In the genomic region with DNA sequence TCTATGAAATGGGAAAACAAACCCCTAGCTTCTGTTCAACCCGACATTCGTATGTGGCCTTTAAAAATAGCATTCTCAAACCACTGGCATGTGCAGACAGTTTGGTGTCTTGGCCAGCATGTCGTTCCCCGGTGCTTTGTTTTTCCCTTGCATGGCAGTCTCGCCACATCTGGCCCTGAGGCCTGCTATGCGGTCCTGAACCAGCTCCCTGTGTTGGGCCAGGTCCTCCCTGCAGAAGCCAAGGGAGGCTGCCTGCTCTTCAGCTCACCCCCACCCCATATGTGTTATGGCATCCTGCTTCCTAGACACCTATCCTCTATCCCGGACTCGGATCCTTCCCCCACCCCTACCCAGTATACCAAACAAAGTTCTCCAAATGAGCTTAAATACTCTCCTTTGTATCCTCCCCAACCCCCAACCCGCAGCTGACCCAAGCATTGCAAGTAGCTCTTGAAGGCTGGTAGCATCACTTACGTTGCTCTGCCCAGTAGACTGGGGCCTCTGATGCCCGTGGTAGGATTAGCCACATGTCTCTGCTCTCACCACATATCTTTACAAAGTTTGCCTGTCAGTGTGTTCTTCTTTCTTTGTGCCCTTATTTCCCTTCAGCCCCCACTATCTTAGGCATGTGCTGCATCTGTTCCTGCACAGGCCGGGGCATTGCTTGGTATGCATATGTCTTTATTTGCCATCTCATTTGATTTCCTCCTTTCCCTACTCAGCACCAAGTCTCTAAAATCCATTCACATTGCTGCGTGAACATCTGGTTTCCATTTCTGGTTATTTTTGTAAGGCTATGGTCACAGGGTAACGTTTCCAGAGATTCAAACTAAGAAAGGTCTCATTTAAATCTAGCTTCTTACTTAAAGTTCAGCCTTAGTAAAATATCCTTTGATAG, we compare ENCODE assay signal across 17 mouse cellular contexts. TPM values are rescaled to one million over a fixed set of nuclear protein-coding genes. Genes with fewer than 3 reads are reported as not detected.
DNase-seq lines count a peak whose midpoint lies in the region; ATAC-seq and TF ChIP-seq lines count a peak whose summit lies in the region.
"Had no signal": no experiment of that assay in that cellular context is flagged by ENCODE, and none has a peak within 500 bp of the region (broad histone marks: within the 10 kb centered on the region; RNA-seq: fewer than 3 reads in every experiment).

No protein-coding gene starts in this region.

- DNase-seq in forebrain, postnatal 0 days = no peak
- peak; percentile 35 for DNase-seq in neural tube, embryonic 11.5 days (ENCODE audit: low spot score)
- DNase-seq in limb, embryonic 10.5 days (ENCODE audit: low spot score) = peak; percentile 33
- DNase-seq in stomach, postnatal 0 days (ENCODE audit: low spot score) = no peak
- DNase-seq in heart, postnatal 4 days = no peak
- no peak for DNase-seq in frontal cortex, postnatal 25 days (ENCODE audit: low spot score in 2 of 2)
- DNase-seq: adrenal gland, postnatal 14 days; cerebellum, adult 9-11 months; gastrocnemius, postnatal 14 days; heart, postnatal 36 days; kidney, adult 2 months; liver, postnatal 0 days; lung, postnatal 4 days had no signal

- WGBS in forebrain, postnatal 0 days = 78% methylated on average over 14 of the region's 14 CpGs
- WGBS in forebrain, embryonic 13.5 days = 83% methylated on average over 14 of the region's 14 CpGs
- 67% methylated on average over 14 of the region's 14 CpGs for WGBS in neural tube, embryonic 11.5 days
- 85% methylated on average over 14 of the region's 14 CpGs for WGBS in neural tube, embryonic 15.5 days
- WGBS in limb, embryonic 10.5 days = 68% methylated on average over 14 of the region's 14 CpGs
- 82% methylated on average over 14 of the region's 14 CpGs for WGBS in stomach, postnatal 0 days

- H3K27ac ChIP-seq in forebrain, postnatal 0 days (ENCODE audit: low read depth, low read length) = no peak overlapping the region
- no peak overlapping the region for H3K27ac ChIP-seq in forebrain, embryonic 13.5 days
- H3K27ac ChIP-seq in neural tube, embryonic 11.5 days (ENCODE audit: low read depth, low read length) = no peak overlapping the region
- no peak overlapping the region for H3K27ac ChIP-seq in neural tube, embryonic 15.5 days (replicated peaks)
- peak overlapping the region; percentile 79 for H3K27ac ChIP-seq in limb, embryonic 10.5 days
- H3K27ac ChIP-seq in stomach, postnatal 0 days (replicated peaks) = no peak overlapping the region
- H3K27ac ChIP-seq: heart, embryonic 10.5 days had no signal

- H3K36me3 ChIP-seq in forebrain, postnatal 0 days (ENCODE audit: insufficient read depth) = 0 out of 2 replicates have a peak, but pooled peaks cover 8% of the 10 kb centered on the region
- H3K36me3 ChIP-seq in forebrain, embryonic 13.5 days (ENCODE audit: poor library complexity, severe bottlenecking) = peaks cover 22% of the 10 kb centered on the region
- no peaks in the 10 kb centered on the region for H3K36me3 ChIP-seq in neural tube, embryonic 11.5 days (ENCODE audit: control insufficient read depth, insufficient read depth, low read length)
- no peaks in the 10 kb centered on the region for H3K36me3 ChIP-seq in neural tube, embryonic 15.5 days
- H3K36me3 ChIP-seq in limb, embryonic 10.5 days = peaks cover 31% of the 10 kb centered on the region
- no peaks in the 10 kb centered on the region for H3K36me3 ChIP-seq in stomach, postnatal 0 days (ENCODE audit: control insufficient read depth, insufficient read depth, low read length)
- H3K36me3 ChIP-seq: heart, embryonic 10.5 days had no signal

- TF ChIP-seq CTCF in forebrain, postnatal 0 days (IDR thresholded peaks at IDR 0.05; ENCODE audit: low read depth) = no peak
- no peak for TF ChIP-seq CTCF in stomach, postnatal 0 days (IDR thresholded peaks at IDR 0.05; ENCODE audit: low read depth)

- TF ChIP-seq EP300 in stomach, postnatal 0 days (optimal IDR thresholded peaks at IDR 0.05) = no peak

- no peak overlapping the region for H3K9ac ChIP-seq in forebrain, postnatal 0 days
- H3K9ac ChIP-seq in forebrain, embryonic 13.5 days = no peak overlapping the region
- H3K9ac ChIP-seq in neural tube, embryonic 11.5 days (ENCODE audit: low read length) = no peak overlapping the region
- no peak overlapping the region for H3K9ac ChIP-seq in neural tube, embryonic 15.5 days (replicated peaks)
- H3K9ac ChIP-seq in stomach, postnatal 0 days (ENCODE audit: low read length) = no peak overlapping the region
- H3K9ac ChIP-seq: liver, postnatal 0 days had no signal

- peak; percentile 53 for ATAC-seq in forebrain, postnatal 0 days
- no peak for ATAC-seq in forebrain, embryonic 13.5 days
- no peak for ATAC-seq in neural tube, embryonic 11.5 days (ENCODE audit: insufficient read depth, low FRiP score, low TSS enrichment)
- no peak for ATAC-seq in neural tube, embryonic 15.5 days (ENCODE audit: low FRiP score)
- ATAC-seq in stomach, postnatal 0 days (ENCODE audit: low FRiP score, low TSS enrichment) = no peak
- ATAC-seq: liver, postnatal 0 days had no signal

- no peaks in the 10 kb centered on the region for H3K4me1 ChIP-seq in forebrain, postnatal 0 days (ENCODE audit: insufficient read depth)
- no peaks in the 10 kb centered on the region for H3K4me1 ChIP-seq in forebrain, embryonic 13.5 days
- no peaks in the 10 kb centered on the region for H3K4me1 ChIP-seq in neural tube, embryonic 11.5 days (ENCODE audit: control insufficient read depth, insufficient read depth, low read length)
- no peaks in the 10 kb centered on the region for H3K4me1 ChIP-seq in neural tube, embryonic 15.5 days
- peaks cover 29% of the 10 kb centered on the region for H3K4me1 ChIP-seq in limb, embryonic 10.5 days
- H3K4me1 ChIP-seq in stomach, postnatal 0 days (replicated peaks; ENCODE audit: control insufficient read depth, insufficient read depth) = no peaks in the 10 kb centered on the region

- no peaks in the 10 kb centered on the region for H3K9me3 ChIP-seq in forebrain, postnatal 0 days (ENCODE audit: low read length)
- no peaks in the 10 kb centered on the region for H3K9me3 ChIP-seq in forebrain, embryonic 13.5 days (replicated peaks)
- no peaks in the 10 kb centered on the region for H3K9me3 ChIP-seq in neural tube, embryonic 11.5 days (ENCODE audit: control insufficient read depth, low read length)
- H3K9me3 ChIP-seq in neural tube, embryonic 15.5 days (replicated peaks) = no peaks in the 10 kb centered on the region
- no peaks in the 10 kb centered on the region for H3K9me3 ChIP-seq in limb, embryonic 10.5 days (replicated peaks)
- H3K9me3 ChIP-seq in stomach, postnatal 0 days (ENCODE audit: control insufficient read depth, low read length) = no peaks in the 10 kb centered on the region
- H3K9me3 ChIP-seq: heart, embryonic 10.5 days had no signal

- H3K4me2 ChIP-seq in forebrain, postnatal 0 days (ENCODE audit: low read depth) = no peak overlapping the region
- no peak overlapping the region for H3K4me2 ChIP-seq in forebrain, embryonic 13.5 days
- no peak overlapping the region for H3K4me2 ChIP-seq in neural tube, embryonic 11.5 days (ENCODE audit: low read depth)
- H3K4me2 ChIP-seq in neural tube, embryonic 15.5 days = no peak overlapping the region
- no peak overlapping the region for H3K4me2 ChIP-seq in stomach, postnatal 0 days (replicated peaks; ENCODE audit: low read depth)

- H3K4me3 ChIP-seq in forebrain, postnatal 0 days (ENCODE audit: low read depth, low read length) = no peak overlapping the region
- no peak overlapping the region for H3K4me3 ChIP-seq in forebrain, embryonic 13.5 days
- no peak overlapping the region for H3K4me3 ChIP-seq in neural tube, embryonic 11.5 days (ENCODE audit: low read depth, low read length)
- H3K4me3 ChIP-seq in neural tube, embryonic 15.5 days (replicated peaks) = no peak overlapping the region
- H3K4me3 ChIP-seq in limb, embryonic 10.5 days = no peak overlapping the region
- H3K4me3 ChIP-seq in stomach, postnatal 0 days (ENCODE audit: low read depth, low read length) = no peak overlapping the region
- H3K4me3 ChIP-seq: erythroblast, embryonic 14.5 days; heart, embryonic 10.5 days had no signal

- no peaks in the 10 kb centered on the region for H3K27me3 ChIP-seq in forebrain, postnatal 0 days (ENCODE audit: insufficient read depth, low read length)
- no peaks in the 10 kb centered on the region for H3K27me3 ChIP-seq in forebrain, embryonic 13.5 days
- no peaks in the 10 kb centered on the region for H3K27me3 ChIP-seq in neural tube, embryonic 11.5 days (ENCODE audit: control insufficient read depth, insufficient read depth, low read length)
- no peaks in the 10 kb centered on the region for H3K27me3 ChIP-seq in neural tube, embryonic 15.5 days (replicated peaks)
- no peaks in the 10 kb centered on the region for H3K27me3 ChIP-seq in limb, embryonic 10.5 days (ENCODE audit: low read depth, poor library complexity, severe bottlenecking)
- no peaks in the 10 kb centered on the region for H3K27me3 ChIP-seq in stomach, postnatal 0 days (ENCODE audit: control insufficient read depth, insufficient read depth, low read length)

RNA-seq across cellular contexts. Expression of a gene that starts 55.5 kb away (rescaled TPM):
- 11.9 and 16.8 TPM in 2 replicates for total RNA-seq in forebrain, postnatal 0 days (2014; rRNA removed)
- polyA plus RNA-seq in forebrain, postnatal 0 days (2015; fragmentation: Nextera tagmentation; extraction: Ambion mirVana) = 9.3 and 12.5 TPM in 2 replicates
- 15.0 and 15.6 TPM in 2 replicates for polyA plus RNA-seq in forebrain, embryonic 13.5 days (2015; fragmentation: Nextera tagmentation; extraction: Ambion mirVana)
- polyA plus RNA-seq in neural tube, embryonic 11.5 days (2014; fragmentation: Nextera tagmentation; extraction: Ambion mirVana) = 13.7 and 14.4 TPM in 2 replicates
- polyA plus RNA-seq in neural tube, embryonic 15.5 days (2015; fragmentation: Nextera tagmentation; extraction: Ambion mirVana) = 10.3 and 10.7 TPM in 2 replicates
- 15.5 and 16.2 TPM in 2 replicates for polyA plus RNA-seq in limb, embryonic 10.5 days (2016; fragmentation: Nextera tagmentation; extraction: Ambion mirVana)
- polyA plus RNA-seq in stomach, postnatal 0 days (2015; fragmentation: Nextera tagmentation; extraction: Ambion mirVana) = 2.4 and 2.9 TPM in 2 replicates
- 1 to 10 TPM; 4.0 to 4.6 TPM for total RNA-seq in heart, postnatal 4 days (2021)

Comparison
In these comparisons a context has a peak if more than half of its experiments do, and no peak if none do; other contexts are left out.
1. DNase-seq: peak in neural tube, embryonic 11.5 days (single experiment) and limb, embryonic 10.5 days (single experiment); none in forebrain, postnatal 0 days (single experiment), stomach, postnatal 0 days (single experiment), heart, postnatal 4 days (single experiment) and frontal cortex, postnatal 25 days (0 of 2).